Mouse (Mus musculus) CH12.LX (cell line): ENCODE data around the gene Adgrb3.

Experiments
- CTCF ChIP-seq, 2 experiments: IDR thresholded peaks in 1 of 2; conservative IDR thresholded peaks in 1 of 2; 2 replicates each; pipeline ENCODE4 v1.5.1; 2011 to 2012; ENCODE audit warnings: low read depth in 2 of 2, low read length in 2 of 2, improper control_type of control experiment in 1 of 2, inconsistent platforms in 1 of 2, mild to moderate bottlenecking in 1 of 2, moderate library complexity in 1 of 2
- NRF1 ChIP-seq: IDR thresholded peaks from 2 replicates; pipeline ENCODE4 v1.6.1; 2014; ENCODE audit warnings: low read depth, mild to moderate bottlenecking, inconsistent platforms, low read length, improper control_type of control experiment, moderate library complexity
- ZMIZ1 ChIP-seq: IDR thresholded peaks from 2 replicates; pipeline ENCODE4 v1.6.1; 2012; ENCODE audit warnings: low read depth, mild to moderate bottlenecking, inconsistent platforms, low read length, improper control_type of control experiment

DNA sequence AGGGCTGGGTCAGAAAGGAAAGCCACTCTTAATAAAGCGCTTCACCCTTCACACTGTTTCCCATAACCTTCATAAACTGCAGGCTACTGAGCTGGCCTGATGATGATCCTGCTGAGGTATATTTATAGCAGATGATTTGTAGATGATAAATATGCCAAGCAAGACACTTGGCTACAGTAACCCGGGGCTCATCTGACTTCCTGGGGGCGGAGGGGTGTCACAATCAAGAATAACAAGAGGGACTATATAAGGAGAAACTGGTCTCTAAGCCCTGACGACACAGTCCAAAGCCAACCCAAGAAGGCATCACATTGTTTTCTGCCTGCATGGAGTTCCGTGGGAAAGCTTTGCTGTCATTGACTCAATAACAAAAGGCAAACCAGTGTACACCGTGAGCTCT lies 2.8 kb upstream of the Adgrb3 start:
- TF ChIP-seq NRF1 (no peak), CTCF (conservative IDR thresholded peaks at IDR 0.05 in 1 of 2, IDR thresholded peaks at IDR 0.05 in 1 of 2; ENCODE audit: low read depth in 2 of 2, low read length in 2 of 2) (no peak), ZMIZ1 (no peak)
